In genomic region chr2:90666591-90667387, GRCm38 (mm10) we compare ENCODE assay signal across 10 mouse cellular contexts. TPM values are rescaled to one million over a fixed set of nuclear protein-coding genes. Genes with fewer than 3 reads are reported as not detected.
DNase-seq lines count a peak whose midpoint lies in the region; ATAC-seq lines count a peak whose summit lies in the region.
"Had no signal": no experiment of that assay in that cellular context is flagged by ENCODE, and none has a peak within 500 bp of the region (broad histone marks: within the 10 kb centered on the region; RNA-seq: fewer than 3 reads in every experiment).

No protein-coding gene starts in this region.

- DNase-seq in kidney, adult 9 months, result no peak
- DNase-seq in embryonic facial prominence, embryonic 14.5 days (ENCODE audit: low spot score), result peak; percentile 64
- DNase-seq in testis, postnatal 14 days (ENCODE audit: low spot score), result no peak
- no peak for DNase-seq in left cerebral cortex, postnatal 4 days
- DNase-seq: cerebellum, postnatal 36 days; lung, adult 2 months had no signal

- H3K27ac ChIP-seq in kidney, embryonic 16.5 days (ENCODE audit: low read length), result no peak overlapping the region
- peak overlapping the region; percentile 74 for H3K27ac ChIP-seq in embryonic facial prominence, embryonic 14.5 days (replicated peaks; ENCODE audit: low read depth, low read length)
- peak overlapping the region; percentile 25; the same call in 1 of the 2 replicates for H3K27ac ChIP-seq in liver, embryonic 16.5 days (ENCODE audit: low read length)

- intact Hi-C loops in left cerebral cortex, postnatal 4 days (cut with DNase I), result no loop called here

- WGBS in kidney, embryonic 16.5 days, result 57% methylated on average over 11 of the region's 11 CpGs
- 18% methylated on average over 11 of the region's 11 CpGs for WGBS in embryonic facial prominence, embryonic 14.5 days
- WGBS in liver, embryonic 16.5 days (ENCODE audit: insufficient replicate concordance), result 54% methylated on average over 11 of the region's 11 CpGs

- H3K4me3 ChIP-seq in erythroblast, embryonic 14.5 days (replicated peaks), result peak overlapping the region; percentile 9
- no peak overlapping the region for H3K4me3 ChIP-seq in kidney, embryonic 16.5 days (ENCODE audit: low read length)
- H3K4me3 ChIP-seq in embryonic facial prominence, embryonic 14.5 days (ENCODE audit: low read depth, low read length), result 0 out of 2 replicates have a peak overlapping the region, but pooled peaks have one; percentile 17
- no peak overlapping the region for H3K4me3 ChIP-seq in liver, embryonic 16.5 days (ENCODE audit: low read depth, low read length)

- H3K9me3 ChIP-seq in erythroblast, embryonic 14.5 days (ENCODE audit: control insufficient read depth, low read length), result peaks cover 7% of the 10 kb centered on the region
- peaks cover 3% of the 10 kb centered on the region for H3K9me3 ChIP-seq in kidney, embryonic 16.5 days (ENCODE audit: low read length)
- peaks cover 7% of the 10 kb centered on the region; the same call in 1 of the 2 replicates for H3K9me3 ChIP-seq in embryonic facial prominence, embryonic 14.5 days (ENCODE audit: control insufficient read depth, low read length)
- 0 out of 2 replicates have a peak, but pooled peaks cover 2% of the 10 kb centered on the region for H3K9me3 ChIP-seq in liver, embryonic 16.5 days (replicated peaks; ENCODE audit: control insufficient read depth, low read length)

- H3K9ac ChIP-seq in kidney, embryonic 16.5 days (replicated peaks; ENCODE audit: low read length), result no peak overlapping the region
- no peak overlapping the region for H3K9ac ChIP-seq in embryonic facial prominence, embryonic 14.5 days (ENCODE audit: low read depth, low read length)
- no peak overlapping the region for H3K9ac ChIP-seq in liver, embryonic 16.5 days (ENCODE audit: low read depth, low read length)

- H3K4me1 ChIP-seq in erythroblast, embryonic 14.5 days (ENCODE audit: control insufficient read depth), result peaks cover 48% of the 10 kb centered on the region
- H3K4me1 ChIP-seq in kidney, embryonic 16.5 days (ENCODE audit: insufficient read depth, low read length), result peaks cover 14% of the 10 kb centered on the region
- H3K4me1 ChIP-seq in embryonic facial prominence, embryonic 14.5 days (ENCODE audit: control insufficient read depth, insufficient read depth, low read length), result peaks cover 17% of the 10 kb centered on the region
- peaks cover 23% of the 10 kb centered on the region for H3K4me1 ChIP-seq in liver, embryonic 16.5 days (ENCODE audit: control insufficient read depth, low read depth, low read length)

- H3K4me2 ChIP-seq in kidney, embryonic 16.5 days (replicated peaks; ENCODE audit: low read depth, low read length), result no peak overlapping the region
- peak overlapping the region; percentile 50 for H3K4me2 ChIP-seq in embryonic facial prominence, embryonic 14.5 days (ENCODE audit: low read depth, low read length)
- peak overlapping the region; percentile 56 for H3K4me2 ChIP-seq in liver, embryonic 16.5 days (ENCODE audit: low read depth, low read length)

- no peak for ATAC-seq in erythroblast, adult 5-6 weeks (replicated peaks; ENCODE audit: low FRiP score, poor library complexity, severe bottlenecking)
- ATAC-seq in kidney, embryonic 16.5 days (ENCODE audit: low FRiP score, low TSS enrichment), result peak; percentile 19; the same call in 1 of the 2 replicates
- ATAC-seq in embryonic facial prominence, embryonic 14.5 days (ENCODE audit: low read depth), result peak; percentile 31
- ATAC-seq in liver, embryonic 16.5 days (ENCODE audit: low read depth), result no peak

- no peaks in the 10 kb centered on the region for H3K27me3 ChIP-seq in erythroblast, embryonic 14.5 days (ENCODE audit: control insufficient read depth)
- H3K27me3 ChIP-seq in kidney, embryonic 16.5 days (ENCODE audit: insufficient read depth, low read length), result no peaks in the 10 kb centered on the region
- H3K27me3 ChIP-seq in embryonic facial prominence, embryonic 14.5 days (replicated peaks; ENCODE audit: control insufficient read depth, insufficient read depth, low read length), result no peaks in the 10 kb centered on the region
- no peaks in the 10 kb centered on the region for H3K27me3 ChIP-seq in liver, embryonic 16.5 days (ENCODE audit: control insufficient read depth, insufficient read depth, low read depth, low read length)

- H3K36me3 ChIP-seq in erythroblast, embryonic 14.5 days (ENCODE audit: control insufficient read depth), result peaks cover 6% of the 10 kb centered on the region
- no peaks in the 10 kb centered on the region for H3K36me3 ChIP-seq in kidney, embryonic 16.5 days (ENCODE audit: insufficient read depth, low read length)
- no peaks in the 10 kb centered on the region for H3K36me3 ChIP-seq in embryonic facial prominence, embryonic 14.5 days (ENCODE audit: control insufficient read depth, insufficient read depth, low read length)
- no peaks in the 10 kb centered on the region for H3K36me3 ChIP-seq in liver, embryonic 16.5 days (ENCODE audit: control insufficient read depth, insufficient read depth)

RNA-seq across cellular contexts. Expression of gene Nup160, which starts 10.2 kb away (rescaled TPM):
- polyA plus RNA-seq in erythroblast, embryonic 14.5 days (2012), result 0.41 and 0.84 TPM in 2 replicates
- total RNA-seq in erythroblast, adult 5-6 weeks (2015; ENCODE audit: low replicate concordance), result 23.6 and 64.4 TPM in 2 replicates
- total RNA-seq in erythroblast, adult 5-6 weeks (2017; ENCODE audit: low replicate concordance), result 23.7 and 37.6 TPM in 2 replicates
- 45.6 and 49.6 TPM in 2 replicates for polyA plus RNA-seq in kidney, embryonic 16.5 days (2015; fragmentation: Nextera tagmentation; extraction: Ambion mirVana)
- polyA plus RNA-seq in embryonic facial prominence, embryonic 14.5 days (2014; fragmentation: Nextera tagmentation; extraction: Ambion mirVana), result 41.1 and 45.6 TPM in 2 replicates
- 27.6 and 31.7 TPM in 2 replicates for polyA plus RNA-seq in liver, embryonic 16.5 days (2015; fragmentation: Nextera tagmentation; extraction: Ambion mirVana)
- 10 to 100 TPM; 26.6 to 29.0 TPM for total RNA-seq in left cerebral cortex, postnatal 4 days (2021)

Comparison
In these comparisons a context has a peak if more than half of its experiments do, and no peak if none do; other contexts are left out.
1. H3K4me3 ChIP-seq: peak in erythroblast, embryonic 14.5 days (single experiment) and embryonic facial prominence, embryonic 14.5 days (single experiment); none in kidney, embryonic 16.5 days (single experiment) and liver, embryonic 16.5 days (single experiment).
2. ATAC-seq: peak in kidney, embryonic 16.5 days (single experiment) and embryonic facial prominence, embryonic 14.5 days (single experiment); none in erythroblast, adult 5-6 weeks (single experiment) and liver, embryonic 16.5 days (single experiment).
3. RNA of gene Nup160, which starts 10.2 kb away (polyA plus RNA-seq): 45.6 to 49.6 TPM in kidney, embryonic 16.5 days, 41.1 to 45.6 TPM in embryonic facial prominence, embryonic 14.5 days and 27.6 to 31.7 TPM in liver, embryonic 16.5 days; 0.41 to 0.84 TPM in erythroblast, embryonic 14.5 days; every median in the first group is over 10 times any median in the second.